Mouse (Mus musculus) thymus, postnatal 4 days (tissue): ENCODE measurements at regions not wholly inside any gene's neighbourhood (a gene's known extent, or its start where the extent isn't known, plus 50 kb on each side); places are given as distances from the start of the nearest gene placed in this dataset.
"Not testable (repeated sequence)": the region's sequence is repeated elsewhere in the genome, so short reads cannot be mapped to it uniquely, and the experiment has no call there.

Experiments used
- DNase-seq: peaks from one replicate; pipeline ENCODE4 v3.0.0; 2021

DNA sequence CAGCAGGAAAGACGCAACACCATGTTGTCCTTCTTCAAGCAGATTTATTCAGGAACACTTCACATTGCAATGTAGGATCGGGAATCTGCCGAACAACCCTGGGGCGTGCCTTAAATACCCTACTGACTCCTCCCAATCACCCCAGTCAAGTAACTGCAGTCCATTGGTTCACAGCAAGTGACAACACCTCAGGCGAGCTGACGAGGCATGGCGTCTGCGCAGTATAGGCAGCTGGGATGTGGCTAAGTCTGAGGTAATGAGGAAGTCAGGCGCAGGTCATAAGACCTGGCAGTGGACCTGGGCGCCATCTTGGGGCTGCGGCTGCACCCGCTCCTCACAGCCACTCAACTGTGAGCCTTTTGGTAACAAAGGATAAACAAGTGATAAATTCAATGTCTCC lies 96.2 kb upstream of the Arhgap20 start:
- DNase-seq: not testable (repeated sequence)

DNA sequence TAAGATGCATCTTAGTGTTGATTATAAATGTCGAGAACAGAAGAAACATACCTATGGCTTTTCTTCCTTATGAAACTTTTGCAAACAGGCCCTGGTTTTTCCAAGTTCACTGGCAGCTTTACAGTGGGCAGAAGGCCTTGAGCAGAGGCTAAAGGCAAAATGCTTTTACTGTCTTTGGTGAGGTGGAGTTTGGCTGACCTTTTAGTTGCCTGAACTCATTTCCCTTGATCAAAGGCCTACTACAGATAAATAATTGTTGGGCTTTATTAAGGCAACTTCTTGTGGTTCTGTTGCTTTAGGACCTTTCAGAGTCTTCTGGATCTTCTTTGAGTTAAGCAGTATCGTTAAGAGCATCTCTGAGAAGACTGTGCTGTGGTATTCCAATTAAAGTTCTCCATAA lies 94.6 kb upstream of the Arhgap20 start:
- DNase-seq: no peak

DNA sequence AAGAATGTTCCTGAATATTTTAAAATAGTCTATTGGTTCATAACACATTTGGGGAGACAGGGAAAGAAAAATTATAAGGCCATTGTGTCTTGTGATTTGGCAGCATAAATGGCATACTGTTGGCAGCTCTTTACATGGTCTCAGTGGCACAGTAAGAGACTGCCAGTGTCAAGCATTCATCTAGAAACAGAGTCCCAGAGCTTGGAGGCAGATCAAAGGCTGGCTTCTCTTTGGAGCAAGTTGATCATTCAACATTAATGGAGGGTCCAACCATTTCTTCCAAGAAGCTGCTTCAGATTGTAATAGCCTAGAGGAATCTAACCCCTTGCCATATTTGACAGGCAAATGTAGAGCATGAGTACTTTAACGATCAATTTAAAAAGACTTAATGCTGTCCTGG lies 78.6 kb upstream of the Arhgap20 start:
- DNase-seq: no peak

DNA sequence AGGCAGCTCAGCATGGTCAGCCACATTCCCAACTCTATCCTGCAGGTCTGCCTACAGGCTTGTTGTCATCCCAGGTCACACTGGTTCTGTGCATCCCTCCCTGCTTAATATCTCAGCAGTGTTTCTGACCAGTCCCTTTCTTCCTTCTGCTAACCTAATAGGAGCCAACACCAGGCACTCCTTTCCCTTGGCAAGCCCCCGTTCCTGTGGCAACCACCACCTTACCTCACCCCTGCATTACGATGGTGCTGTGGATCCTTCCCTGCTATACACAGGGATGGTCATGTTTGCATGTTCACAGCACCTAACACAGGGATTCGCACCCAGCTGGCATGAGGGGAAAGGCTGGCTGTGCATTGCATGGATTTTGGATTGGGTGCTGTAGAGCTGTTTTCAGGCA lies 50.8 kb upstream of the Arhgap20 start:
- no peak for DNase-seq
